Mouse (Mus musculus): Measurements from ENCODE around the gene Gabrg1. TPM values are rescaled to one million over a fixed set of nuclear protein-coding genes. Genes with fewer than 3 reads are reported as not detected.

The Gabrg1 gene
- polyA plus RNA-seq, 1 experiment: not detected

DNA sequence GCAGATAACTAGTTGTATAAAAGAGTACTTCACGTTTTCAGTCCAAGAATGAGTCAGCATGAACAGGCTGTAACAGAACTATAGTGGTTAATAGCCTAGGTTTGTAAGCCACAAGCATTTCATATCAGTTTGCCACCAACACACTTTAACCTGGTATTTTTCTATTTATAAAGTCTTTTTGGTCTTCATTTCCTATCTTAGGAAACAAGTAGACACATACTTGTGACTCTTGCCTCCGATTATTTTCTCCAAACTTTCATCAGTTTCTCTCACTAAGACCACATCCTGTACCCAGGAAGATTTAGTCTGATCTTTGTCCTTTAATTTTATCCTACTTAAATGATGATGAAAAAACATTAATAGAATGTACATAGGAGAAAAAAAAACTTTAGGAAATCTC, 23.7 kb downstream of the Gabrg1 start:
- Histone ChIP-seq H3K4me2 (ENCODE audit: low read depth) (no peak overlapping the region), H3ac (ENCODE audit: control insufficient read depth, insufficient read length) (no peak overlapping the region), H3K4me3 (no peak overlapping the region), H3K79me2 (ENCODE audit: control insufficient read depth, insufficient read depth) (no peaks in the 10 kb centered on the region), H3K36me3 (ENCODE audit: control insufficient read depth, insufficient read depth) (no peaks in the 10 kb centered on the region), H3K27me3 (ENCODE audit: control insufficient read depth, insufficient read depth, insufficient read length) (no peaks in the 10 kb centered on the region)
- no peak for TF ChIP-seq E2F4 (IDR thresholded peaks at IDR 0.05; ENCODE audit: insufficient read depth)
- TF ChIP-seq USF1 (IDR thresholded peaks at IDR 0.05; ENCODE audit: low read depth): no peak
- TF ChIP-seq MYOD1 (IDR thresholded peaks at IDR 0.05; ENCODE audit: control insufficient read depth in 1 of 3, insufficient read length in 2 of 3, low read depth in 2 of 3): no peak
- TF ChIP-seq TCF12 (IDR thresholded peaks at IDR 0.05; ENCODE audit: insufficient read depth, poor library complexity, severe bottlenecking): no peak
- no peak for TF ChIP-seq MYOG (IDR thresholded peaks at IDR 0.05; ENCODE audit: control insufficient read depth in 1 of 3, insufficient read depth in 1 of 3, insufficient read length in 2 of 3, low read depth in 2 of 3)
- TF ChIP-seq POLR2AphosphoS2 (IDR thresholded peaks at IDR 0.05; ENCODE audit: insufficient read length, low read depth): no peak
- TF ChIP-seq SRF (IDR thresholded peaks at IDR 0.05; ENCODE audit: control insufficient read depth, insufficient read length, low read depth): no peak
- TF ChIP-seq REST (IDR thresholded peaks at IDR 0.05; ENCODE audit: insufficient read depth, insufficient read length): no peak
- TF ChIP-seq CEBPB (IDR thresholded peaks at IDR 0.05; ENCODE audit: insufficient read depth, poor library complexity, severe bottlenecking): no peak
- TF ChIP-seq MAX (IDR thresholded peaks at IDR 0.05; ENCODE audit: low read depth): no peak
- TF ChIP-seq TCF3 (IDR thresholded peaks at IDR 0.05; ENCODE audit: insufficient read length, low read depth): no peak
- TF ChIP-seq POLR2A (IDR thresholded peaks at IDR 0.05; ENCODE audit: insufficient read length, low read depth): no peak

DNA sequence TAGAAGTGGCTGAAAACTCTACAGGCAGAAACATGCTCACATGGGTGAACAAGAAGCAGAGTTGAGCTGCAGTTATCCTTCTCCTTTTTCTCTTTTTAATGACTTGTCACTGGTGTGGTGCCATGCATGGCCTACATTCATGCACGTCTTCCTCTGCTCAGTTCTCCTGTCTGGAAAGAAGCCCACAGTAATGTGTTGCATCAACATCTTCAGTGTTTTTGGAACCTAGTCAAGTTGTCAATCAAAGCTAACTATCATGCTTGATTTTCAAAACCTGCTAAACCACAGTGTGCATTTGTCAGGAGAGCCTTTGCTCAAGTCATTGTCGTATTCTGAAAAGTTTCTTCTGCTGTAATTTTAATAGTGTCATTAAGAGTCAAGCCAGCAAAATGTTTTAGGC, 106.3 kb downstream of the Gabrg1 start:
- H3K4me3 ChIP-seq: no peak overlapping the region
- TF ChIP-seq USF1 (IDR thresholded peaks at IDR 0.05; ENCODE audit: low read depth): no peak
- no peak for TF ChIP-seq MYOD1 (IDR thresholded peaks at IDR 0.05; ENCODE audit: control insufficient read depth in 1 of 3, insufficient read length in 2 of 3, low read depth in 2 of 3)
- TF ChIP-seq TCF12 (IDR thresholded peaks at IDR 0.05; ENCODE audit: insufficient read depth, poor library complexity, severe bottlenecking): no peak
- no peak for TF ChIP-seq MAX (IDR thresholded peaks at IDR 0.05; ENCODE audit: low read depth)
- TF ChIP-seq CEBPB (IDR thresholded peaks at IDR 0.05; ENCODE audit: insufficient read depth, poor library complexity, severe bottlenecking): no peak
- no peak for TF ChIP-seq REST (IDR thresholded peaks at IDR 0.05; ENCODE audit: insufficient read depth, insufficient read length)
- no peak for TF ChIP-seq SRF (IDR thresholded peaks at IDR 0.05; ENCODE audit: control insufficient read depth, insufficient read length, low read depth)
- no peak for TF ChIP-seq TCF3 (IDR thresholded peaks at IDR 0.05; ENCODE audit: insufficient read length, low read depth)
- TF ChIP-seq POLR2AphosphoS2 (IDR thresholded peaks at IDR 0.05; ENCODE audit: insufficient read length, low read depth): no peak
- no peak for TF ChIP-seq MYOG (IDR thresholded peaks at IDR 0.05; ENCODE audit: control insufficient read depth in 1 of 3, insufficient read depth in 1 of 3, insufficient read length in 2 of 3, low read depth in 2 of 3)
- TF ChIP-seq E2F4 (IDR thresholded peaks at IDR 0.05; ENCODE audit: insufficient read depth): no peak
- TF ChIP-seq POLR2A (IDR thresholded peaks at IDR 0.05; ENCODE audit: insufficient read length, low read depth): no peak
- H3ac ChIP-seq (ENCODE audit: control insufficient read depth, insufficient read length): no peak overlapping the region
- no peak overlapping the region for H3K4me2 ChIP-seq (ENCODE audit: low read depth)
- no peaks in the 10 kb centered on the region for H3K36me3 ChIP-seq (ENCODE audit: control insufficient read depth, insufficient read depth)
- no peaks in the 10 kb centered on the region for H3K79me2 ChIP-seq (ENCODE audit: control insufficient read depth, insufficient read depth)
- no peaks in the 10 kb centered on the region for H3K27me3 ChIP-seq (ENCODE audit: control insufficient read depth, insufficient read depth, insufficient read length)

DNA sequence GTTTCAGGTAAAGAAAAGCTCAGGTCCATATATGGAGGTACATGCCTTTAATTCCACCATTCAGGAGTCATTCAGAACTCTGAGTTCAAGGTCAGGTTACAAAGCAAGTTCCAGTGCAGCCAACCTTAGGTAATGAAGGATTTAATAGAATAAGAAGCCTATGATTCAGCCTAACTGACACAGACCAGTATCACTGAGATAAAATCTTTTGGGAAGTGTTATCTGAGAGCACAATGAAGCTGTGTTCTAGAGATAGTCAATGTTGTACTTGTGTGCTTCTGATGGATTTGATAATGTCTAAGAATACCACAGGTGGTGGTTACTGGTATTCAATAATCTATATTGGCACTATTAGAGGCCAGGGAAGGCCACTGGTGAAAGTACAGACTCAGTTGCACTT, 138.1 kb downstream of the Gabrg1 start:
- TF ChIP-seq SRF (IDR thresholded peaks at IDR 0.05; ENCODE audit: control insufficient read depth, insufficient read length, low read depth): no peak
- no peak for TF ChIP-seq MYOG (IDR thresholded peaks at IDR 0.05; ENCODE audit: control insufficient read depth in 1 of 3, insufficient read depth in 1 of 3, insufficient read length in 2 of 3, low read depth in 2 of 3)
- no peak for TF ChIP-seq POLR2AphosphoS2 (IDR thresholded peaks at IDR 0.05; ENCODE audit: insufficient read length, low read depth)
- no peak for TF ChIP-seq POLR2A (IDR thresholded peaks at IDR 0.05; ENCODE audit: insufficient read length, low read depth)
- TF ChIP-seq USF1 (IDR thresholded peaks at IDR 0.05; ENCODE audit: low read depth): no peak
- TF ChIP-seq TCF12 (IDR thresholded peaks at IDR 0.05; ENCODE audit: insufficient read depth, poor library complexity, severe bottlenecking): no peak
- no peak for TF ChIP-seq MAX (IDR thresholded peaks at IDR 0.05; ENCODE audit: low read depth)
- no peak for TF ChIP-seq CEBPB (IDR thresholded peaks at IDR 0.05; ENCODE audit: insufficient read depth, poor library complexity, severe bottlenecking)
- TF ChIP-seq TCF3 (IDR thresholded peaks at IDR 0.05; ENCODE audit: insufficient read length, low read depth): no peak
- TF ChIP-seq E2F4 (IDR thresholded peaks at IDR 0.05; ENCODE audit: insufficient read depth): no peak
- TF ChIP-seq REST (IDR thresholded peaks at IDR 0.05; ENCODE audit: insufficient read depth, insufficient read length): no peak
- Histone ChIP-seq H3K4me2 (ENCODE audit: low read depth) (no peak overlapping the region), H3K27me3 (ENCODE audit: control insufficient read depth, insufficient read depth, insufficient read length) (no peaks in the 10 kb centered on the region), H3ac (ENCODE audit: control insufficient read depth, insufficient read length) (no peak overlapping the region), H3K79me2 (ENCODE audit: control insufficient read depth, insufficient read depth) (no peaks in the 10 kb centered on the region), H3K4me3 (no peak overlapping the region), H3K36me3 (ENCODE audit: control insufficient read depth, insufficient read depth) (no peaks in the 10 kb centered on the region)

Measured in myocyte (in vitro differentiated cells).